Mouse (Mus musculus) brain, embryonic 14.5 days (tissue): Measurements from ENCODE around the gene Podxl2. TPM values are rescaled to one million over a fixed set of nuclear protein-coding genes. Genes with fewer than 3 reads are reported as not detected.
A peak's percentile ranks its signal among the peaks of the same experiment; 100 is the strongest.

Experiments
- DNase-seq: peaks from one replicate; pipeline ENCODE4 v3.0.0-alpha.2; 2011; ENCODE audit warnings: low read depth
- CTCF ChIP-seq: fragments of 200-500 bp; IDR thresholded peaks from 2 replicates; pipeline ENCODE4 v1.5.1; 2012; ENCODE audit warnings: inconsistent platforms, mild to moderate bottlenecking, moderate library complexity, borderline replicate concordance; ENCODE audit not compliant: insufficient read depth, insufficient read length; ENCODE audit errors: extremely low read depth
- POLR2A ChIP-seq: fragments of 200-500 bp; IDR thresholded peaks from 2 replicates; pipeline ENCODE4 v1.6.1; 2012; ENCODE audit warnings: mild to moderate bottlenecking, inconsistent platforms, borderline replicate concordance; ENCODE audit not compliant: poor library complexity, insufficient read depth, insufficient read length, severe bottlenecking; ENCODE audit errors: extremely low read depth
- polyA plus RNA-seq: library from polyadenylated mRNA; depleted of rRNA; stranded (reverse); fragments of >200 nt; gene quantifications from 2 replicates; pipeline ENCODE4 v1.2.3, GENCODE M21; 2012

Gene Podxl2
- polyA plus RNA-seq, 1 experiment, result 1,097 TPM

GRCm38 (mm10) chr6:88901947-88902820 is 27.3 kb upstream of the Podxl2 start, which contains the start of gene Tpra1:
Gene Tpra1, plus strand, starts transcription at chr6:88902251.
- no peak for TF ChIP-seq CTCF
- no peak for TF ChIP-seq POLR2A
- peak; percentile 99 for DNase-seq

- peak; percentile 38 for DNase-seq
These were observed 26.6 kb upstream of the Podxl2 start for GRCm38 (mm10) chr6:88901471-88901870.

DNA sequence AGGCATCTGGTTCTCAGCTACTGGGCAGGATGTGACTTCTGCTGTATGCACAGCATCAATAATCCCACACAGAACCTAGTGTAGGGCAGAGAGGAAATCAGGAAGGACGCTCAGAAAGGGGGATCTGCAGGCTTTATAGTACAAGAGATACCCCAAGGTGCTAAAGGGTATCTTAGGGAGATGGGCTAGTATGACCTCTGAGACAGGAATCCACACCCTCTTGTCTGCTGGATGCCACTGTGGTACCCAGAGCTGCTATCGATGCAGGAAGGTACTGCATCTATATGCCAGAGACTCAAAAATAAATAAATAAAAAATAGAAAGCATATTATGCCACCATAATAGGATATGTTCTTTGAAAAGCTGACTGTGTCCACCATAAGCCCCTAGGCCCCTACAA is 24.8 kb upstream of the Podxl2 start:
- no peak for DNase-seq

More at GRCm38 (mm10) chr6:88901471-88901870, 26.6 kb upstream of the Podxl2 start:
- no peak for TF ChIP-seq POLR2A
- no peak for TF ChIP-seq CTCF

GRCm38 (mm10) chr6:88899086-88899485 is 24.2 kb upstream of the Podxl2 start:
- no peak for DNase-seq
- TF ChIP-seq POLR2A (no peak), CTCF (no peak)

More for the DNA sequence above, 24.8 kb upstream of the Podxl2 start:
- TF ChIP-seq CTCF (no peak), POLR2A (no peak)

DNA sequence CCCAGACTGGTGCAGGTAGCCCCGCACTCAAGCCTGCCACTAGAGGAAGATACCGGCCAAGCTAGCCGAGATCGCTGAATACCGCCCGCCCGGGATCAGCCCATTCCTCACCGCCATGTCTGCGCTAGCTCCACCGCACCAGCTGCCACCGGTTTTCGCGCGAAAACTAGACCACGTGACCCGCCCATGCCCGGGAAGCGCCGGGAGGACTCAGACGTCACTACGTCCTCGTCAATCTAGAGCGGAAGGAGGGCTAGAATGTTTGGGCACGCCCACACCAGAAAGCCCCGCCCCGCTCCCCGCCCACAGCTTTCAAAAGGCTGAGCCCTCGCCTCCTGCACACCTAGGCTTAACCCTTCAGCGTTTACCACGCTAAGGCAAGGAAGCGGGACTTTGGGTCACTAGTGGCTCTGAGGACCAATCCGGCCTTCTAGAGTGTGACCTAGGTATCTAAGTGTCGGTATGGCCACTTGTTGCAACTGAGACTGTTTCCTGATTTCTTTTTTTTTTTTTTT is 23.7 kb upstream of the Podxl2 start, which contains the start of gene Mcm2:
Gene Mcm2, minus strand, starts transcription at position 247 of the 515 bp plus-strand sequence.
- TF ChIP-seq CTCF (no peak), POLR2A (peak; percentile 36; the same call in 1 of the 2 replicates)
- peak; percentile 98 for DNase-seq

GRCm38 (mm10) chr6:88897246-88897645 is 22.4 kb upstream of the Podxl2 start:
- TF ChIP-seq CTCF (no peak), POLR2A (no peak)
- no peak for DNase-seq

DNA sequence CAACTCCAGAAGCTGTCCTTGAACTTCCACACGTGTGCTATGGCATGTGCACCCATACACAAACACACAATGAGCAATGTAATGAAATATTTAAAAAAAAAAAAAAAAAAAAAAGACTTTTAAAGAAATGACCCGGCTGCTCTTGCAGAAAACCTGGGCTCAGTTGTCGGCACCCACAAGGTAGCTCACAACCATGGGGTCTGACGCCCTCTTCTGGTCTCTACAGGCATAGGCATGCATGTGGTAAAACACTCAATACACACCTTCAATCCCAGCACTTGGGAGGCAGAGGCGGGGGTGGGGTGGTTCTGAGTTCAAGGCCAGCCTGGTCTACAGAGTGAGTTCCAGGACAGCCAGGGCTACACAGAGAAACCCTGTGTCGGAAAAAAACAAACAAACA is 21.1 kb upstream of the Podxl2 start:
- TF ChIP-seq POLR2A (no peak), CTCF (no peak)
- no peak for DNase-seq

DNA sequence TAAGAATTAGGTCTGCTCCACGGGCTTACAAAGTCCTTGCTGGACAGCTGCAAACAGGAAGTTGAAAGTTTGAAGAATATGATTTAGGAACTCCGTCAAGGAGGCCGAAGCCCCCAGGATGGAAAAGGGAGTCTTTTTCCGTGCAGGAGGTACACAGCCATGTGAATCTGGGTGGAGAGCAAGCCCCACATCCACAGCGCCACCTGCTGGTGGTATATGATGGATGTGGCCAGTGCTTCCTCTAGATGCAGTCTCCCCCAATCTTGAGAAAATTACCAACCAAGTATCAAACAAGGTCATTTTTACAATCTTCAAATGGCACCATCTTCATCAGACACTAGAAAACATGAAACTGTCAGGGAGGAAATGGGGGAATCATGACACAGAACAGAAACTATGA is 18.7 kb upstream of the Podxl2 start:
- peak; percentile 75 for DNase-seq

DNA sequence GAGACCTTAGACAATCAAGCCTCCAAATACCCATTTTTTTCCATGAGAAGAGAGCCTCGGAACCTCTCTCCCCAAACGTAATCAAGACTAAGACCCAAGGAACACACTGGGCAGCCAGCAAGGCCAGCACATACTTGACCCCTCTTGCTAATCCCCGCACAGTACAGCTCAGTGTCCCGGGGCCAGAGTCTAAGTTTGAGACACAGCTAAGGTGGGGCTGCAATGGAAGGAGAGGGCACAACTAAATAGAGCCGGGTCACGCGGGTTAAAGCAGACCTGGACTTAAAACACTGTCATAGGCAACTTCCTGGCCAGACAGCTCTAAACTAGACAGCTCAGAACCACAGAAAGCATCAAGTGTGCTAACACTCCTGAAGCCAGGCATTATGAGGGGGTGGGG is 16.0 kb upstream of the Podxl2 start:
- TF ChIP-seq CTCF (no peak), POLR2A (no peak)
- no peak for DNase-seq

More for the DNA sequence above, 18.7 kb upstream of the Podxl2 start:
- TF ChIP-seq CTCF, result peak; percentile 89
- no peak for TF ChIP-seq POLR2A

DNA sequence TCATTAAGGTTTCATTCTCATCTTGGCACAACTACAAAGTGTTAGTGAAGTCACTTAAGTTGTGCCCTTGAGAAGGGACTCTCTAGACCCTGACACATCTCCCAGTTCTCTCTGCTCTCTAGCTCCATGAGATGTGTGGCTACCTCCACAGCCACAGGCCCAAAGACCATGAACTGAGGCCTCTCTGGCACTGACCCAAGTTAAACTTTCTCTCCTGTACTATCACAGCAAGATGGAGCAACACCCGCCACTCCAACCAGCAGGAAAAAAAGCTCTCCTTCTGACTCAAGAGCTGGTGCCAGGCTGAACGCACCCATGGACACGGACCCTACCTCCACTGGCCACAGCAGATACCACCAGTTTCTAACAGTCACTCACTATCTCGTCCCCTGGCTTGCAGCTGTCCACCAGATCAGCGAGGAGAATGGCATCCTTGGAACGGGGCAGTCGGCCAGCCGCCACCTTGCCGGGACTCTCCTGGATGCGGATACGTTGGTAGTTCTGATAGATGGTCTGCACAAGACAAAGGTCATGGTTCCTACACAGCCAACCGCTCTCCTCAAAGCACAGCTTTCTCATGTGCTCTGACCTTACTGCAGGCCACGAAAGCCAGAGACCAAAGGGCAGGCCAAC is 14.7 kb upstream of the Podxl2 start:
- no peak for DNase-seq
- no peak for TF ChIP-seq CTCF
- TF ChIP-seq POLR2A, result no peak

GRCm38 (mm10) chr6:88886417-88886967 is 11.6 kb upstream of the Podxl2 start:
- peak; percentile 70 for DNase-seq

More at GRCm38 (mm10) chr6:88886417-88886967, 11.6 kb upstream of the Podxl2 start:
- TF ChIP-seq CTCF, result no peak
